Mouse (Mus musculus) testis, adult 2 months (tissue): ENCODE data around the gene Adal.

ENCODE experiments used
- CTCF ChIP-seq: fragments of 200-500 bp; IDR thresholded peaks from 2 replicates; pipeline ENCODE4 v1.5.1; 2012; ENCODE audit warnings: low read depth, mild to moderate bottlenecking, inconsistent platforms, low read length, moderate library complexity; ENCODE audit not compliant: control insufficient read depth, insufficient read depth, insufficient replicate concordance
- POLR2A ChIP-seq: fragments of 200-500 bp; IDR thresholded peaks from 2 replicates; pipeline ENCODE4 v1.6.1; 2012; ENCODE audit warnings: low read depth, mild to moderate bottlenecking, inconsistent platforms, low read length, moderate library complexity; ENCODE audit not compliant: control insufficient read depth

DNA sequence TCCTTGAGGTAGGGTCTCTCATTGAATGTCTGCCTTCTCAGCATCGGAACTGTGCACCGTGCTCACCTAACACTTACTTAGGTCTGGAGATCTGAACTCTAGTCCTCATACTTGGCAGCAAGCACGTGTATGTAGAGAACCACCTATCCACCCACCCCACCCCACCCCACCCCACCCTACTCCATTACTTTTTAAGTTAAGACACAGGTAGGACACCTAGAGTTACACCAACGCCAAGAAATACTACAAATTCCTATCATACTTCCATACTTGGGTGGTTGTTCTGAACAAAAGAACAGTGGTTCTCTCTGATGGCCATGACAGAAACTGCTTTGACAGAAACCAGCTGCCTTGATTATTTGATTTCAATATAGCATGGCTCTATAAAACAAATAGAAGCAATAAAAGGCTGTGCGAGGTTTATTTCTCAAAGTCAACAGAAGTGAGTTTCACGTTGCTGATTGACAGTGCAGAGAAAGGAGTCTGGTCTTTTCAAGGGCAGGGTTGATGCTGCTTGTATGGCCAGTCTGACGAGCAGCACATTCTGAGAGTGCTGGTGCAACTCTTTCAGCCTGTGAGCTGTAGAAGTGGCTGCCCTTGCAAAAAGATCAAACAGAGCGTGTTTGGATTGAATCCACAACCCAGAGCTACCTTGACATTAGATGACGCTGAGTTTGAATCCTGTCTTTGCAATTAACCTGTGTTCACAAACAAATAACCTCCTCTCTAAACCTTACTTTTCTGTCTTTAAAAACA lies 11.2 kb upstream of the Adal start:
- TF ChIP-seq CTCF (no peak), POLR2A (no peak)
